Mouse (Mus musculus): ENCODE measurements at regions not wholly inside any gene's neighbourhood (a gene's known extent, or its start where the extent isn't known, plus 50 kb on each side); places are given as distances from the start of the nearest gene placed in this dataset.

DNA sequence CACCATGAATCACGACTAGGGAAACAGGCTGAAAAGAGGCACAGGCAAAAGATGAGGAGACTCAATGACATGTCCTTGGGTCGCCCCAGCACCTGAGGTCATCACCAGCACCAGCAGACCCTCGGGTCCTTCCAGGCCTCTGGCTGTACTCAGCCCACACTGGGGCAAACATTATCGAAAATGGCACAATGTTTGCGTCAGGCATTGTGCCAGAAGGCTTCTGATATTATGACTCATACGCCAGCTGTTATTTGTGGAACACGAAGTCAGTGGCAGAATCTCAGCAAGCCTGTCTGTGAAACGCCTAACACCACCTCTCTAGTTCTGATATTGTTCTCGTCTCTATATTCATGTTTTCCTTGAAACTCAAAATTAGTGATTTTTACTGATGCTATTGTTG is 384.8 kb downstream of the Rwdd3 start:
- Histone ChIP-seq H3K4me2 (replicated peaks) (no peak overlapping the region), H3K36me3 (no peaks in the 10 kb centered on the region), H3K9me3 (no peaks in the 10 kb centered on the region), H3K27me3 (replicated peaks) (no peaks in the 10 kb centered on the region), H3K4me1 (replicated peaks) (no peaks in the 10 kb centered on the region), H3K27ac (no peak overlapping the region), H3K9ac (no peak overlapping the region), H3K4me3 (replicated peaks) (no peak overlapping the region)
- 76% methylated on average over 9 of the region's 9 CpGs for WGBS
- no peak for ATAC-seq

DNA sequence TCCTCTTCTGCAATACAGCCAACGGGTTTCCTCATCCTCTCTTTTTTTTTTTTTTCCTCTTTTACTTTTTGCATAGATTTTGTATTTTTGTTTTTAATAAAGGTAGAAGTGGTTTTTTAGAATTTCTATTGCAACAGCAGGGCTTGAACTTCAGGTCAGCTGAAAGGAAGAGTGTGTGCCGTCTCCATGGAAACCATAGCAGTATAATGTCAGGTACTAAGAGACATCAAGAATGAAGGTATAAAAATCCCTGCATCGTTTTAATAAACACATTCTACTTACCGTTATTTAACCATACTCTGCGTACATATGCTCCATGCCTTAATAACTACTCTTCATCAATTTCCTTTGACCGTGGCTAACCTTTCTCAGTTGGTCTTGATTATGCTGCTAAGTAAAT is 390.0 kb downstream of the Rwdd3 start:
- Histone ChIP-seq H3K4me1 (replicated peaks) (no peaks in the 10 kb centered on the region), H3K4me2 (replicated peaks) (no peak overlapping the region), H3K27ac (no peak overlapping the region), H3K36me3 (no peaks in the 10 kb centered on the region), H3K9me3 (no peaks in the 10 kb centered on the region), H3K9ac (no peak overlapping the region), H3K27me3 (replicated peaks) (no peaks in the 10 kb centered on the region), H3K4me3 (replicated peaks) (no peak overlapping the region)
- ATAC-seq = no peak
- 81% methylated on average over 6 of the region's 6 CpGs for WGBS

DNA sequence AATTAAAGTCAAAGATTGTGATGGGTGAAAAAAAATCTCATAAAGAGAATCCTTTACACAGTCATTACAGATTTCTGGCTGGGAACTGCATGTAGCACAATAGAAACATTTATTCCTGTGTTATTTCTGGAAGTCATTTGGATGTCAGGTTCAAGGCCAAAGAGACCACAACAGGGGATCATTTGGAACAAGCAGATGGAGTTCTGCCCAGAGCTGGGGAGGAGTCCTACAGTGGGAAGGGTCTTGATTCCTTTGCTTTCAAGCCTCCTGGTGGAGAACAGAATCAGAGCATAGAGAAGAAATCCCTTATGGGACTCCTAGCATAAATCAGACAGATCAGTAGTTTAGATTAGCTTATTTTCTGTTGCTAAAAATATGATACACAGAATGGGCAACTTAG is 392.4 kb downstream of the Rwdd3 start:
- H3K4me3 ChIP-seq (replicated peaks) = no peak overlapping the region
- ATAC-seq = no peak
- H3K9ac ChIP-seq = no peak overlapping the region

DNA sequence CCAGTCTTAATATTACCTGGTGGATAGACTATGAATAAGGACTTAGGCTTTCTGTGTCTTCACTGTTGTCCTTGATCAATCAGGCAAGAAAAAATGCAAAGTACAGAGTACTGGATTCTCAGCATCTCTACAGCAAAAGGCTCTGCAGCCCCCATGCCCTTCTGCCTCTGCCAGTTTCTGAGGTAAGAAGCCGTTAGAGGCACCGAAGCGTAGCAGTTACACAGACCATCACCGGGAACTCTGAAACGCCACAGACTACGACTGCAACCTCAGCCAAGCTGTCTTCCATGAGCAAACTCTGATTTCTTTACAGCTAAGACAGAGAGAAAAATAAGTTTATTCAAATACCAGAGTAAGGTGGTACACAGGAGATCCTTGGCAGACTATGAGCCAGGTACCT is 396.5 kb downstream of the Rwdd3 start:
- no peak overlapping the region for H3K27ac ChIP-seq
- no peaks in the 10 kb centered on the region for H3K4me1 ChIP-seq (replicated peaks)
- H3K9me3 ChIP-seq = no peaks in the 10 kb centered on the region
- no peak for ATAC-seq
- H3K4me3 ChIP-seq (replicated peaks) = no peak overlapping the region
- no peaks in the 10 kb centered on the region for H3K27me3 ChIP-seq (replicated peaks)
- 88% methylated on average over 6 of the region's 6 CpGs for WGBS
- no peak overlapping the region for H3K4me2 ChIP-seq (replicated peaks)
- H3K9ac ChIP-seq = no peak overlapping the region
- H3K36me3 ChIP-seq = no peaks in the 10 kb centered on the region

More for the DNA sequence above, 392.4 kb downstream of the Rwdd3 start:
- Histone ChIP-seq H3K4me1 (replicated peaks) (no peaks in the 10 kb centered on the region), H3K4me2 (replicated peaks) (no peak overlapping the region), H3K9me3 (no peaks in the 10 kb centered on the region), H3K27ac (no peak overlapping the region), H3K27me3 (replicated peaks) (no peaks in the 10 kb centered on the region), H3K36me3 (no peaks in the 10 kb centered on the region)

DNA sequence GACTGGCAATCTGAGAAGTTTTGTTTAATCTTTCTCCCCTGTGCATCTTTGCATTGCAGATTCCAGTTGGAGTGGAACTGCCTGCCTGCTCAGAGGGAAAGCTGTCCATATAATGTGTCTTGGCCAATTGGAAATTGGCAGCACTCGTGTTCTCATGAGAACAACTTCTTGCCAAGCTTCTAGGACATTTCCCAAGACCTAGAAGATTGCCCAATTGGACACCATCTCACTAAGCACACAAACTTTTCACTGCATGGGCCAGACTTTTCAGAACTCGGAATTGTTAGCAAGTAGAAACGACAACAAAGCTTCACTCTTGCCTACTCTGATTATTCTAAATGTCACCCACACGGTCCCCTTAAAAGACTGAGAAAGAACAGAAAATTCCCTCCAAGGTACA is 409.8 kb downstream of the Rwdd3 start:
- H3K27me3 ChIP-seq (replicated peaks) = no peaks in the 10 kb centered on the region
- H3K4me2 ChIP-seq (replicated peaks) = no peak overlapping the region
- H3K4me1 ChIP-seq (replicated peaks) = no peaks in the 10 kb centered on the region
- H3K9me3 ChIP-seq = no peaks in the 10 kb centered on the region
- H3K27ac ChIP-seq = no peak overlapping the region
- 57% methylated on average over 4 of the region's 4 CpGs for WGBS
- no peaks in the 10 kb centered on the region for H3K36me3 ChIP-seq
- no peak overlapping the region for H3K9ac ChIP-seq
- no peak for ATAC-seq
- H3K4me3 ChIP-seq (replicated peaks) = no peak overlapping the region

DNA sequence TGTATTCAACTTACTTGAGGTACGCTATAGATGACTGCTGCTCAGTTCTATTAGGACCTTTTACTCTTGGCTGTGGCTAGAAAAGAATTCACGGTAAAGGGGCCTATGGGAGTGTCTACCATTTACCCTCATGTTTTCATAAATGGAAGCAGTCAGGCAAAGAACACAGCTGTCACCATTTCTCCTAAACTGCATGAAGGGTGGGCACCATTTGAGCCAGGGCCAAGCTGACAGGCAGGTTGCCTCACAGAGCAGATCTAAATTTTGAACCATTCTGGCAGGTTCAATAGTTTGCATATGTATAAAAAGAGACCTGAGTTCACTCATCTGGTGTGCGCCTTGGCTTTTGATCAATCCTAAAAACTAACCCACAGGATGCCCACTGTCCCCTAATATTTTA is 410.3 kb downstream of the Rwdd3 start:
- Histone ChIP-seq H3K4me3 (replicated peaks) (no peak overlapping the region), H3K36me3 (no peaks in the 10 kb centered on the region), H3K9ac (no peak overlapping the region), H3K4me1 (replicated peaks) (no peaks in the 10 kb centered on the region), H3K27ac (no peak overlapping the region), H3K27me3 (replicated peaks) (no peaks in the 10 kb centered on the region), H3K4me2 (replicated peaks) (no peak overlapping the region), H3K9me3 (no peaks in the 10 kb centered on the region)
- ATAC-seq = no peak
- WGBS = 87% methylated on average over 3 of the region's 3 CpGs

DNA sequence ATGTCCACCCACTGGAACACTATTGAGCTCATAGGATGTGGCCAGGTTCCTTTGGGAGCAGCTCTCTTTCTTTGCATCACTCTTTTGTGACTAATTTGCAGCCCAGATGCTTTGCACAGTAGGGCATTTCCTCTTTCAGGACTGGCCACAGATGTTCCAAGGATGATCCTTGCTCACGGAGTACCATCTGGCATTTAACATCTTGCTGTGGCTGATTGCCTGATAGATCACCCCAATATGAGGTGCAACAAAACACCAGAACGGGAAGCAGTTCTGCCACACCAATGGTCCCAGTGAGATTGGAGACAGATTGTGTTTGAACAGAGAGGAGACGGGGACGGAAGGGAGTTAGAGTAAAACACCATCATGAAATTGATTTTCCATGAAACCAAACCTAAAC is 423.0 kb downstream of the Rwdd3 start:
- Histone ChIP-seq H3K9me3 (no peaks in the 10 kb centered on the region), H3K4me2 (replicated peaks) (no peak overlapping the region), H3K36me3 (no peaks in the 10 kb centered on the region), H3K27ac (no peak overlapping the region), H3K4me3 (replicated peaks) (no peak overlapping the region), H3K9ac (no peak overlapping the region), H3K4me1 (replicated peaks) (no peaks in the 10 kb centered on the region), H3K27me3 (replicated peaks) (no peaks in the 10 kb centered on the region)
- ATAC-seq = no peak
- 77% methylated on average over 4 of the region's 4 CpGs for WGBS

DNA sequence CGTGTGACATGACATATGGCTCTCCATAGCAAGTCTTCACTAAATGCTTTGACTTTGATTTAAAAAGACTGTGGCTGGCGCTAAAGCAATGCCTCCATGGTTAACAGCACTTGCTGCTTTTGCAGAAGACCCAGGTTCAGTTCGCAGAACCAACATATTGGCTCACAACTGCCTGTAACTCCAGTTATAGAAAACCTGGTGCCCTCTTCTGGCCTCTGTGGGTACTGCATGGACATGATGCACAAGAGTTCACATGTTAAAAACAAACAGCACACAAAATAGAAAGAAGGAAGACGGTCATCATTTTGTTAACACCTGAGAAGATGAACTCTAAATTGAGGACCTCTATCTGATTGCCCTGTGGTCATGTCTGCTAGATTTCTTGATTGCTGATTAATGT is 423.8 kb downstream of the Rwdd3 start:
- Histone ChIP-seq H3K27me3 (replicated peaks) (no peaks in the 10 kb centered on the region), H3K36me3 (no peaks in the 10 kb centered on the region), H3K9ac (no peak overlapping the region), H3K4me2 (replicated peaks) (no peak overlapping the region), H3K4me3 (replicated peaks) (no peak overlapping the region), H3K27ac (no peak overlapping the region), H3K9me3 (no peaks in the 10 kb centered on the region), H3K4me1 (replicated peaks) (no peaks in the 10 kb centered on the region)
- 85% methylated on average over 4 of the region's 4 CpGs for WGBS
- no peak for ATAC-seq

DNA sequence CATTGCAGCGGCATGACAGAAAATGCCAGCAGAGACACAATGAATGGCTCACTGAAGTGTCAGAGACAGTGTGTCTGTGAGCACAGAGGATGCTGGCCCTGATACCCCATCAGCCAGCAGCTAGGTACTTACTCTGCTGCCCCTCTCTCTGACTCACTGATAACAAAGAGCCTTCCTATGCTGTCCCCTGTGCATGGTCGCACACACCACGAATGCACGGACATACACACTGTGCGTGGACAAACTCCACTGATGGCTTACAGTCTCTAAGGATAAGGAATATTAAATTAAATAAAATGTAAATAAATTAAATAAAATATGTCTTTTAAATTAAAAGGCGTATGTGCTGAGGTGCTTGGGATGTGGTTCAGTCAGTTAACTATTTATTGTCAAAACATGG is 438.2 kb downstream of the Rwdd3 start:
- Histone ChIP-seq H3K4me2 (replicated peaks) (no peak overlapping the region), H3K9ac (no peak overlapping the region), H3K4me1 (replicated peaks) (no peaks in the 10 kb centered on the region), H3K9me3 (no peaks in the 10 kb centered on the region), H3K36me3 (no peaks in the 10 kb centered on the region), H3K27me3 (replicated peaks) (no peaks in the 10 kb centered on the region), H3K27ac (no peak overlapping the region), H3K4me3 (replicated peaks) (no peak overlapping the region)
- ATAC-seq = no peak
- whole genome bisulfite sequencing = 93% methylated on average over 6 of the region's 6 CpGs

DNA sequence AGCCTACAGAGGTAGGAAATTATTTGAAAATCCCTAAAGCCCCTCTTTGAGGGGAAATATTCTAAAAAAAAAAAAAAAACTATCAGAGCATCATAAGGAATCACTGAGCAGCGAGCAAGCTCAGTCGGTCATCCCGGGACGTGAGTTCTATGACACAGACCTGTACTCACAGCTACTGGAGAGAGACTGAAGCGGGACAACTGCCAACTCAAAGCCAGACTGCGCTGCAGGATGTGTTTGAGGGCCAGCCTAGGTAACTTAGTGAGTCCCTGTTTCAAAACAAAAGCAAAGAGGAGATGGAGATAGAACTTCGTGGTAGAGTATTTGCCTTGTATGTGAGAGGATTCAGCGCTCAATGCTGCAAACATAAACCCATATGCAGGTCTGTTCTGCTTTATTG is 439.1 kb downstream of the Rwdd3 start:
- WGBS = 95% methylated on average over 8 of the region's 8 CpGs
- Histone ChIP-seq H3K4me3 (replicated peaks) (no peak overlapping the region), H3K4me1 (replicated peaks) (no peaks in the 10 kb centered on the region), H3K9ac (no peak overlapping the region), H3K4me2 (replicated peaks) (no peak overlapping the region), H3K27ac (no peak overlapping the region), H3K27me3 (replicated peaks) (no peaks in the 10 kb centered on the region), H3K36me3 (no peaks in the 10 kb centered on the region), H3K9me3 (no peaks in the 10 kb centered on the region)
- ATAC-seq = no peak

DNA sequence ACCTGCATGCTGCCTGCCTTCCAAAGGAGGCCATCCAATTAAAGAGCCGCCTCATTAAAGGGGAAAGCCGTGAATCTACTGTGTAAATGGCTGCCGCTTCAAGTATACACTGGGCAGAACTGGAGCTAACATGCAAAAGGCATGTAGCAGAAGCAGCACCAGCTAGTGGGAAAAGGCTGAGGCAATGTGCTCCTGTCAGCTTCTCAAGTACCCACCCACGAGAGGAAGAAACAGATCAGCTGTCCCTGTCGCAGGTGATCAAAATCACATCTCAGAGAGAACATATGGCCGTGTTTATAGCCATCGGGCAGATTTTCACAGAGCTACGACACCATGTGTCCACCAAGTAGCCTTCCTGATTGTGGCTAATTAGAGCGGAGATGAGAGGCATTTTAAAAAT is 440.2 kb downstream of the Rwdd3 start:
- Histone ChIP-seq H3K27me3 (replicated peaks) (no peaks in the 10 kb centered on the region), H3K4me2 (replicated peaks) (no peak overlapping the region), H3K9me3 (no peaks in the 10 kb centered on the region), H3K4me1 (replicated peaks) (no peaks in the 10 kb centered on the region), H3K4me3 (replicated peaks) (no peak overlapping the region), H3K9ac (no peak overlapping the region), H3K36me3 (no peaks in the 10 kb centered on the region), H3K27ac (no peak overlapping the region)
- ATAC-seq = no peak
- 76% methylated on average over 9 of the region's 9 CpGs for WGBS

DNA sequence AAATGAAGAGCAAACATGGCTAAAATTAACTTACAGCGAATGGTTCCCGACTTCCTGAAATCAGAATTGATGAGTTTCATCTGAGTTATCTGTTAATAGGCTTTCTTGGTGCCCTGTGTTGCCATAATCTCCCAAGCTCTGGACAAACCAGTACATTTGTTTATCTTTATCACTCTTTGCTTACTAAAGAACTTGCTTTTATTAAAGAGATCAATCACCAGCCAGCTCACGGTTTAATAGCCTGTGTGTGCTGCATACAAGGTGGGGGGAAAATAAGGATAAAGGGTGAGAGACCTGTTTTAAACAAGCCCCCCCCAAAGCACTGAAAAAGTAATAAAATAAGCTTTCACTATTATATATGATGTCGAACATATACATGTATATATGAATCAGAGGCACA is 441.3 kb downstream of the Rwdd3 start:
- no peak overlapping the region for H3K27ac ChIP-seq
- no peak overlapping the region for H3K9ac ChIP-seq
- H3K9me3 ChIP-seq = no peaks in the 10 kb centered on the region
- WGBS = 49% methylated on average over 4 of the region's 4 CpGs
- no peak overlapping the region for H3K4me3 ChIP-seq (replicated peaks)
- H3K27me3 ChIP-seq (replicated peaks) = no peaks in the 10 kb centered on the region
- no peak for ATAC-seq
- no peaks in the 10 kb centered on the region for H3K36me3 ChIP-seq
- H3K4me1 ChIP-seq (replicated peaks) = no peaks in the 10 kb centered on the region
- no peak overlapping the region for H3K4me2 ChIP-seq (replicated peaks)

DNA sequence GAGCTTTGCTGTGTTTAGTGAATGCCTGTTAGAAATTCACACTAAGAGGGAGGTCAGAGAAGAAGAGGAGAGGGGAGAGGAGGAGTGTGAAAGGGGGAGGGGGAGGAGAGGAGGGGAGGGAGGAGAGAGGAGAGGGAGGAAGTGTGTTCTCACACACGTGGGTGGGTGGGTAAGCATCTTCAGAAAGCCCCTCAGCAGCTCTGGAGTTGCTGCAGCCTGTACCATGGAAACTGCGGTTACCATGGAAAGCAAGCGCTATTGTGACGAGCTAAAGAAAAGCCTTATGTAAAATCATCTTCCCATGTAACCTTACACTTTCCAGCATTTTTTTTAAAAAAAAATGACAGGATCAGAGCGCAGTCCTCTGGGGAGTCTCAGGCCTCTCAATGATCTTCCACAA is 441.8 kb downstream of the Rwdd3 start:
- WGBS = 44% methylated on average over 5 of the region's 5 CpGs
- Histone ChIP-seq H3K9ac (no peak overlapping the region), H3K4me2 (replicated peaks) (no peak overlapping the region), H3K4me3 (replicated peaks) (no peak overlapping the region), H3K27ac (no peak overlapping the region), H3K27me3 (replicated peaks) (no peaks in the 10 kb centered on the region), H3K36me3 (no peaks in the 10 kb centered on the region), H3K4me1 (replicated peaks) (no peaks in the 10 kb centered on the region), H3K9me3 (no peaks in the 10 kb centered on the region)
- no peak for ATAC-seq

DNA sequence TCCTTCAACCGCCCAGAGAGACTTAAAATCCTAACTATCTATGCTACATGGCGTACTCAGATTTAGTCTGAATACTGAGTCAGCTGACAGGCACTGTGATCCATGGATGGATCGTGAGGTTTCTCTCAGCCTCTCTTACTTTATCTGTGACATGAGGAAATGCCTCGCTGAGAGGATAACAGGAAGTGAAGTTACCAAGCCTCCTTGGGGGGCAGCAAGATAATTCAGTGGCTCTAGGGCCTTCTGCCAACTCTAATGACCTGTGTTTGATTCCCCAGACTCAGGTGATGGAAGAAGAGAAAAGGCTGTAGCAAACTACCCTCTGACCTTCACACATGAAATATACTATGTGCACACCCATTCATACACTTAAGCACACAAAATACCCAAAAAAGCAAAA is 486.3 kb downstream of the Rwdd3 start:
- H3K9me3 ChIP-seq = no peaks in the 10 kb centered on the region
- no peaks in the 10 kb centered on the region for H3K4me1 ChIP-seq (replicated peaks)
- H3K27me3 ChIP-seq (replicated peaks) = no peaks in the 10 kb centered on the region
- 69% methylated on average over 4 of the region's 4 CpGs for WGBS
- H3K4me3 ChIP-seq (replicated peaks) = no peak overlapping the region
- H3K27ac ChIP-seq = no peak overlapping the region
- H3K36me3 ChIP-seq = no peaks in the 10 kb centered on the region
- no peak overlapping the region for H3K9ac ChIP-seq
- no peak for ATAC-seq
- no peak overlapping the region for H3K4me2 ChIP-seq (replicated peaks)

Measured in intestine, embryonic 15.5 days (tissue).